Mouse (Mus musculus) liver, postnatal 0 days (tissue): ENCODE results near the gene Ildr1. TPM values are rescaled to one million over a fixed set of nuclear protein-coding genes. Genes with fewer than 3 reads are reported as not detected.

Experiments
- ATAC-seq: fragments of 200-750 bp; cut with Nextera tagmentation; 2 replicates; pipeline ENCODE4 v1.8.0; 2017; ENCODE audit warnings: mild to moderate bottlenecking, moderate library complexity
- DNase-seq: peaks from one replicate; pipeline ENCODE4 v3.0.0-alpha.2; 2016
- H3K27ac ChIP-seq: fragments of 300-500 bp; sonication (generic); 2 replicates; pipeline ENCODE4 v1.5.1; 2014; ENCODE audit warnings: antibody characterized with exemption, moderate library complexity, mild to moderate bottlenecking, low read depth
- H3K27me3 ChIP-seq: fragments of 300-500 bp; sonication (generic); 2 replicates; pipeline ENCODE4 v1.6.1; 2014; ENCODE audit warnings: low read length, control low read depth, mixed read lengths; ENCODE audit not compliant: insufficient read depth
- H3K36me3 ChIP-seq: fragments of 300-500 bp; sonication (generic); replicated peaks from 2 replicates; pipeline ENCODE4 v1.6.1; 2014; ENCODE audit warnings: mild to moderate bottlenecking, control low read depth, low read length, moderate library complexity, mixed read lengths; ENCODE audit not compliant: insufficient read depth
- H3K4me1 ChIP-seq: fragments of 300-500 bp; sonication (generic); 2 replicates; pipeline ENCODE4 v1.6.1; 2014; ENCODE audit warnings: antibody characterized with exemption, mild to moderate bottlenecking, control low read depth; ENCODE audit not compliant: insufficient read depth
- H3K4me2 ChIP-seq: fragments of 300-500 bp; sonication (generic); 2 replicates; pipeline ENCODE4 v1.6.1; 2014; ENCODE audit warnings: low read depth, mild to moderate bottlenecking, low read length, moderate library complexity, mixed read lengths
- H3K4me3 ChIP-seq: fragments of 300-500 bp; sonication (generic); 2 replicates; pipeline ENCODE4 v1.5.1; 2014; ENCODE audit warnings: low read depth, low read length
- H3K9ac ChIP-seq: fragments of 300-500 bp; sonication (generic); replicated peaks from 2 replicates; pipeline ENCODE4 v1.6.1; 2014; ENCODE audit warnings: mild to moderate bottlenecking, moderate library complexity
- H3K9me3 ChIP-seq: fragments of 300-500 bp; sonication (generic); 2 replicates; pipeline ENCODE4 v1.6.1; 2016; ENCODE audit warnings: mild to moderate bottlenecking, control low read depth, low read length, mixed read lengths
- CTCF ChIP-seq: sonication (generic); IDR thresholded peaks from 2 replicates; pipeline ENCODE4 v1.5.1; 2016; ENCODE audit warnings: antibody characterized with exemption, low read depth
- EP300 ChIP-seq: IDR thresholded peaks from 2 replicates; pipeline ENCODE4 v1.6.1; 2016; ENCODE audit warnings: antibody characterized with exemption, low read depth, mild to moderate bottlenecking
- WGBS: fragments of 180-500 bp; shearing (Covaris S2); extraction: QIAGEN DNeasy Blood & Tissue Kit; methylation state at CpG from one replicate; pipeline ENCODE4 v1.1.7; 2014; ENCODE audit not compliant: insufficient replicate concordance; 5-methylcytosine and 5-hydroxymethylcytosine counted together
- polyA plus RNA-seq: library from polyadenylated mRNA; unstranded; fragments of >200 nt; fragmentation: Nextera tagmentation; extraction: Ambion mirVana; gene quantifications from 2 replicates; pipeline ENCODE4 v1.2.1, GENCODE M21; 2015

The Ildr1 gene
- polyA plus RNA-seq, 1 experiment from 2014 or later = 0.19 TPM

DNA sequence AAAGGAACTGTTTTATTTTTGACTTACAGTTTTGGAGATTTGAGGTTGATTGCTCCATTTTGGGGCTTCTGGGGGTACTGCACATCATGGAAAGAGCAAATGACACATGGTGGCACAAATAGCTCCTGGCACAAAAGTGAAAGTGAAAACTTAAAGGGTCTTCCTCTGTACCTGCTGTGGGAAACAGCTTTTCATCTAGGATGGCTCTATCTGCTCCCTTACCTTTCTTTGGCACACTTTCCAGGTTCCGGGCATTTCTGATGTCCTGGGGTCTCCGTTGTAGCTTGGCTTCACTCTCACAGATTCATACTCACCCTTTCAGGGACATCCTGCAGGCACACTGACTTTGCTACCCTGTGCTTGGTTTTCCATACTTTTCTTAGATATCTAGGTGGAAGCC is 5.7 kb upstream of the Ildr1 start:
- no peaks in the 10 kb centered on the region for H3K9me3 ChIP-seq
- H3K9ac ChIP-seq = no peak overlapping the region
- H3K4me2 ChIP-seq = no peak overlapping the region
- 82% methylated on average over 2 of the region's 2 CpGs for WGBS
- H3K36me3 ChIP-seq = no peaks in the 10 kb centered on the region
- H3K4me1 ChIP-seq = no peaks in the 10 kb centered on the region
- no peak overlapping the region for H3K27ac ChIP-seq
- H3K4me3 ChIP-seq = no peak overlapping the region
- DNase-seq (no peak), ATAC-seq (no peak)
- no peaks in the 10 kb centered on the region for H3K27me3 ChIP-seq
- TF ChIP-seq CTCF = no peak
- TF ChIP-seq EP300 = no peak

DNA sequence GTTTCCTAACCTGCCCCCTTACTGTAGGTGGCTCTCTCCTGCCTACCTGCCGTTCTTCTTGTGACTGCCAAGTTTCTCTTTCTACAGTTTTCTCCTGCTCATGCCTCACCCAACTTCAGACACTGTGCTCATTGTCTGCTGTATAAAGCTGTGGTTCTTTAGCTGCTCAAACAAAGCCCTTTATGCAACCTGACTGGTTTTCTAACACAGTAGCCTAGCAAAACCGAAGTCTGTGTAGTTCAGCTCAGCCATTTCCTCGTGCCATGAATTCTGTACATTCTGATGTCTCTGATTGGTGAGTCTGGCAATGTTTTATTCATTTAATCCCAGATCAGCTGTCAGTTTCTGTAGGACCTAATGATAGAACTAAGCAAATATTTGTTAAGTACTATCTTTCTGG is 2.3 kb upstream of the Ildr1 start:
- WGBS = 68% methylated on average over 3 of the region's 3 CpGs
- DNase-seq (no peak), ATAC-seq (no peak)
- Histone ChIP-seq H3K4me3 (no peak overlapping the region), H3K36me3 (no peaks in the 10 kb centered on the region), H3K27me3 (peaks cover 19% of the 10 kb centered on the region), H3K27ac (no peak overlapping the region), H3K9ac (no peak overlapping the region), H3K4me1 (no peaks in the 10 kb centered on the region), H3K9me3 (no peaks in the 10 kb centered on the region), H3K4me2 (no peak overlapping the region)
- TF ChIP-seq EP300 (no peak), CTCF (no peak)

GRCm38 (mm10) chr16:36694798-36695290 is 1.1 kb downstream of the Ildr1 start:
- H3K27ac ChIP-seq = no peak overlapping the region
- TF ChIP-seq CTCF (no peak), EP300 (no peak)
- no peak for ATAC-seq
- no peaks in the 10 kb centered on the region for H3K36me3 ChIP-seq
- H3K4me3 ChIP-seq = no peak overlapping the region
- H3K27me3 ChIP-seq = peaks cover 19% of the 10 kb centered on the region
- 64% methylated on average over 9 of the region's 9 CpGs for WGBS
- DNase-seq = no peak
- no peak overlapping the region for H3K9ac ChIP-seq
- H3K4me1 ChIP-seq = no peaks in the 10 kb centered on the region
- H3K9me3 ChIP-seq = no peaks in the 10 kb centered on the region
- no peak overlapping the region for H3K4me2 ChIP-seq

DNA sequence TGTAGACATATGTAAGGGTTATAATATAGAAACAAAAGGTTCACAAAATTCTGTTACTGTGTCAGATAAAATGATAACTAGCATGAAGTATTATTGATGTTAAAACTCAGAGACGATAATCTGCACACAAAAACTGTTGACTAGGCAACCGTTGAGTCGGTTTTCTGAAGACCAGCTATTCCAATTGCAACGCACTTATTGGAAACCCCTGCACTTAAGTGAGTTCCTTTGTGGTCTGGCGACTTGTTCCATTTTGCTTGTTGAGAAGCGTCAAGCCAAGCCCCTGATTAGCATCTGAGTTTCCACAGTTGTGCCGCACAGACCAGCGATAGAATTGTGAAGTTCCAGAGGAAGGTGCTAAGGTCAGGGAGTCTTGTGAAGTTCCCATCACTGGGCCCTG is 3.6 kb downstream of the Ildr1 start:
- DNase-seq (no peak), ATAC-seq (no peak)
- H3K4me3 ChIP-seq = no peak overlapping the region
- peaks cover 19% of the 10 kb centered on the region for H3K27me3 ChIP-seq
- H3K27ac ChIP-seq = no peak overlapping the region
- no peaks in the 10 kb centered on the region for H3K4me1 ChIP-seq
- TF ChIP-seq CTCF = no peak
- no peak for TF ChIP-seq EP300
- H3K9me3 ChIP-seq = no peaks in the 10 kb centered on the region
- 60% methylated on average over 8 of the region's 8 CpGs for WGBS
- H3K36me3 ChIP-seq = no peaks in the 10 kb centered on the region
- no peak overlapping the region for H3K9ac ChIP-seq
- H3K4me2 ChIP-seq = no peak overlapping the region

GRCm38 (mm10) chr16:36700484-36700883 is 6.7 kb downstream of the Ildr1 start:
- Histone ChIP-seq H3K9me3 (no peaks in the 10 kb centered on the region), H3K4me2 (no peak overlapping the region), H3K4me3 (no peak overlapping the region), H3K9ac (no peak overlapping the region), H3K27me3 (no peaks in the 10 kb centered on the region), H3K4me1 (no peaks in the 10 kb centered on the region), H3K27ac (no peak overlapping the region), H3K36me3 (no peaks in the 10 kb centered on the region)
- DNase-seq (no peak), ATAC-seq (no peak)
- TF ChIP-seq CTCF (no peak), EP300 (no peak)
- 84% methylated on average over 2 of the region's 2 CpGs for WGBS

- 60% methylated on average over 6 of the region's 6 CpGs for WGBS
- peak; percentile 54; the same call in 1 of the 2 replicates for ATAC-seq
- H3K4me1 ChIP-seq = peaks cover 4% of the 10 kb centered on the region; the same call in 1 of the 2 replicates
- no peaks in the 10 kb centered on the region for H3K9me3 ChIP-seq
- no peak for DNase-seq
- no peak overlapping the region for H3K9ac ChIP-seq
- H3K4me3 ChIP-seq = no peak overlapping the region
- H3K36me3 ChIP-seq = no peaks in the 10 kb centered on the region
- H3K27me3 ChIP-seq = no peaks in the 10 kb centered on the region
- H3K27ac ChIP-seq = no peak overlapping the region
- 0 out of 2 replicates have a peak overlapping the region, but pooled peaks have one; percentile 6 for H3K4me2 ChIP-seq
- TF ChIP-seq CTCF (no peak), EP300 (no peak)
Measured at GRCm38 (mm10) chr16:36707702-36708423, 14.1 kb downstream of the Ildr1 start.
